Mouse (Mus musculus) megakaryocyte, embryonic 14.5 days (primary cell): Measurements from ENCODE around the gene Rere.

Experiments
- FLI1 ChIP-seq: IDR thresholded peaks from 2 replicates; pipeline ENCODE4 v1.6.1; 2012; ENCODE audit warnings: low read length, inconsistent platforms, mixed read lengths
- GATA1 ChIP-seq: IDR thresholded peaks from 3 replicates; pipeline ENCODE4 v1.6.1; 2012; ENCODE audit warnings: mixed read lengths, low read length, inconsistent platforms, borderline replicate concordance

GRCm38 (mm10) chr4:150591602-150592001 lies 310.2 kb downstream of the Rere start:
- TF ChIP-seq GATA1 (no peak), FLI1 (no peak)
